Mouse (Mus musculus) kidney, adult 2 months (tissue): ENCODE data around the gene Usp6nl. TPM values are rescaled to one million over a fixed set of nuclear protein-coding genes. Genes with fewer than 3 reads are reported as not detected.

Experiments used
- DNase-seq: peaks from one replicate; pipeline ENCODE4 v3.0.0; 2021
- H3K27ac ChIP-seq: fragments of 200-500 bp; 2 replicates; pipeline ENCODE4 v1.5.1; 2012; ENCODE audit warnings: low read depth, low read length, control low read depth, inconsistent platforms; ENCODE audit not compliant: insufficient read depth
- H3K27me3 ChIP-seq: fragments of 200-500 bp; replicated peaks from 2 replicates; pipeline ENCODE4 v1.6.1; 2012; ENCODE audit warnings: mild to moderate bottlenecking, moderate library complexity, low read length, inconsistent platforms; ENCODE audit not compliant: control insufficient read depth, insufficient read depth
- H3K36me3 ChIP-seq: fragments of 200-500 bp; 2 replicates; pipeline ENCODE4 v1.6.1; 2012; ENCODE audit warnings: mild to moderate bottlenecking, moderate library complexity, low read length, inconsistent platforms; ENCODE audit not compliant: control insufficient read depth, insufficient read depth
- H3K4me1 ChIP-seq: fragments of 200-500 bp; 2 replicates; pipeline ENCODE4 v1.6.1; 2011; ENCODE audit warnings: low read length; ENCODE audit not compliant: control insufficient read depth, insufficient read depth
- H3K4me3 ChIP-seq: fragments of 200-500 bp; 2 replicates; pipeline ENCODE4 v1.5.1; 2011; ENCODE audit warnings: mild to moderate bottlenecking, low read depth, low read length, control low read depth; ENCODE audit not compliant: insufficient read depth
- CTCF ChIP-seq: fragments of 200-500 bp; conservative IDR thresholded peaks from 2 replicates; pipeline ENCODE4 v1.5.1; 2011; ENCODE audit warnings: low read depth, mild to moderate bottlenecking, control low read depth, low read length, moderate library complexity, mixed read lengths; ENCODE audit not compliant: insufficient read depth, insufficient read length
- POLR2A ChIP-seq: fragments of 200-500 bp; IDR thresholded peaks from one replicate; pipeline ENCODE4 v1.6.1; 2011; ENCODE audit warnings: low read depth, low read length, control low read depth
- WGBS: fragments of 180-500 bp; shearing (Covaris S2); methylation state at CpG from one replicate; pipeline ENCODE4 v1.1.7; 2018; 5-methylcytosine and 5-hydroxymethylcytosine counted together
- polyA plus RNA-seq: library from polyadenylated mRNA; depleted of rRNA; stranded (reverse); fragments of >200 nt; gene quantifications from 2 replicates; pipeline ENCODE4 v1.2.3, GENCODE M21; 2012

Usp6nl gene
- polyA plus RNA-seq, 1 experiment = 8.9 TPM

GRCm38 (mm10) chr2:6320153-6320552 lies 2.3 kb upstream of the Usp6nl start:
- Histone ChIP-seq H3K36me3 (no peaks in the 10 kb centered on the region), H3K4me3 (no peak overlapping the region), H3K27me3 (no peaks in the 10 kb centered on the region), H3K27ac (no peak overlapping the region), H3K4me1 (peaks cover 6% of the 10 kb centered on the region)
- DNase-seq = no peak
- no peak for TF ChIP-seq CTCF
- TF ChIP-seq POLR2A = no peak
- WGBS = 85% methylated on average over 3 of the region's 3 CpGs

- peak; percentile 34 for DNase-seq
- Histone ChIP-seq H3K27me3 (no peaks in the 10 kb centered on the region), H3K4me3 (peak overlapping the region; percentile 61), H3K4me1 (peaks cover 6% of the 10 kb centered on the region), H3K27ac (peak overlapping the region; percentile 68), H3K36me3 (no peaks in the 10 kb centered on the region)
- TF ChIP-seq CTCF = no peak
- TF ChIP-seq POLR2A = no peak
- 11% methylated on average over 9 of the region's 9 CpGs for WGBS
Observed at GRCm38 (mm10) chr2:6321769-6322375, 595 bp upstream of the Usp6nl start.

- Histone ChIP-seq H3K27me3 (no peaks in the 10 kb centered on the region), H3K4me3 (peak overlapping the region; percentile 61), H3K27ac (peak overlapping the region; percentile 57), H3K4me1 (peaks cover 6% of the 10 kb centered on the region), H3K36me3 (no peaks in the 10 kb centered on the region)
- WGBS = under 1% methylated on average over 70 of the region's 70 CpGs
- TF ChIP-seq POLR2A (no peak), CTCF (no peak)
- DNase-seq = peak; percentile 75
Observed at GRCm38 (mm10) chr2:6322938-6323521, 563 bp downstream of the Usp6nl start.

- no peaks in the 10 kb centered on the region for H3K36me3 ChIP-seq
- H3K4me1 ChIP-seq = peaks cover 6% of the 10 kb centered on the region
- TF ChIP-seq POLR2A (no peak), CTCF (no peak)
- no peak overlapping the region for H3K27ac ChIP-seq
- WGBS = 82% methylated on average over 3 of the region's 3 CpGs
- DNase-seq = no peak
- no peaks in the 10 kb centered on the region for H3K27me3 ChIP-seq
- H3K4me3 ChIP-seq = no peak overlapping the region
Observed at GRCm38 (mm10) chr2:6325646-6326045, 3.2 kb downstream of the Usp6nl start.

GRCm38 (mm10) chr2:6328927-6329326 lies 6.5 kb downstream of the Usp6nl start:
- Histone ChIP-seq H3K4me3 (no peak overlapping the region), H3K27me3 (no peaks in the 10 kb centered on the region), H3K27ac (no peak overlapping the region), H3K4me1 (peaks cover 15% of the 10 kb centered on the region), H3K36me3 (no peaks in the 10 kb centered on the region)
- 78% methylated on average over 7 of the region's 7 CpGs for WGBS
- peak; percentile 43 for DNase-seq
- TF ChIP-seq POLR2A (no peak), CTCF (no peak)

- TF ChIP-seq POLR2A = no peak
- TF ChIP-seq CTCF = no peak
- 76% methylated on average over 8 of the region's 8 CpGs for WGBS
- Histone ChIP-seq H3K36me3 (no peaks in the 10 kb centered on the region), H3K27ac (no peak overlapping the region), H3K27me3 (no peaks in the 10 kb centered on the region), H3K4me3 (no peak overlapping the region), H3K4me1 (peaks cover 27% of the 10 kb centered on the region)
- no peak for DNase-seq
Observed at GRCm38 (mm10) chr2:6330756-6331155, 8.3 kb downstream of the Usp6nl start.

GRCm38 (mm10) chr2:6331324-6332137 lies 9.1 kb downstream of the Usp6nl start:
- DNase-seq = peak; percentile 36
- Histone ChIP-seq H3K36me3 (no peaks in the 10 kb centered on the region), H3K4me3 (no peak overlapping the region), H3K4me1 (peaks cover 27% of the 10 kb centered on the region), H3K27me3 (no peaks in the 10 kb centered on the region), H3K27ac (peak overlapping the region; percentile 43)
- TF ChIP-seq POLR2A (no peak), CTCF (no peak)
- 28% methylated on average over 7 of the region's 7 CpGs for WGBS
